Mouse (Mus musculus) thymus, adult 2 months (tissue): ENCODE measurements at regions not wholly inside any gene's neighbourhood (a gene's known extent, or its start where the extent isn't known, plus 50 kb on each side); places are given as distances from the start of the nearest gene placed in this dataset.

ENCODE experiments used
- DNase-seq: peaks from one replicate; pipeline ENCODE4 v3.0.0; 2021
- H3K27ac ChIP-seq: fragments of 200-500 bp; 2 replicates; pipeline ENCODE4 v1.5.1; 2012; ENCODE audit warnings: low read length, control low read depth; ENCODE audit not compliant: control insufficient read depth, insufficient read depth
- H3K27me3 ChIP-seq: fragments of 200-500 bp; 2 replicates; pipeline ENCODE4 v1.6.1; 2012; ENCODE audit warnings: mild to moderate bottlenecking, low read length, moderate library complexity, mixed read lengths; ENCODE audit not compliant: control insufficient read depth, insufficient read depth
- H3K36me3 ChIP-seq: fragments of 200-500 bp; 2 replicates; pipeline ENCODE4 v1.6.1; 2012; ENCODE audit warnings: mild to moderate bottlenecking, low read length, moderate library complexity; ENCODE audit not compliant: control insufficient read depth, insufficient read depth
- H3K4me1 ChIP-seq: fragments of 200-500 bp; replicated peaks from 2 replicates; pipeline ENCODE4 v1.6.1; 2012; ENCODE audit warnings: low read length; ENCODE audit not compliant: control insufficient read depth, insufficient read depth
- H3K4me3 ChIP-seq: fragments of 200-500 bp; 2 replicates; pipeline ENCODE4 v1.5.1; 2012; ENCODE audit warnings: mild to moderate bottlenecking, low read length, control low read depth, moderate library complexity; ENCODE audit not compliant: control insufficient read depth, insufficient read depth
- CTCF ChIP-seq: fragments of 200-500 bp; IDR thresholded peaks from 2 replicates; pipeline ENCODE4 v1.5.1; 2012; ENCODE audit warnings: mild to moderate bottlenecking, control low read depth, low read length, moderate library complexity, borderline replicate concordance; ENCODE audit not compliant: control insufficient read depth, poor library complexity, insufficient read depth; ENCODE audit errors: extremely low read depth
- POLR2A ChIP-seq: fragments of 200-500 bp; IDR thresholded peaks from 2 replicates; pipeline ENCODE4 v1.6.1; 2012; ENCODE audit warnings: mild to moderate bottlenecking, low read length, control low read depth, moderate library complexity; ENCODE audit not compliant: control insufficient read depth, poor library complexity, insufficient read depth; ENCODE audit errors: extremely low read depth
- WGBS: fragments of 180-500 bp; shearing (Covaris S2); methylation state at CpG from one replicate; pipeline ENCODE4 v1.1.7; 2018; 5-methylcytosine and 5-hydroxymethylcytosine counted together

- no peaks in the 10 kb centered on the region for H3K27me3 ChIP-seq
- WGBS = 45% methylated on average over 3 of the region's 3 CpGs
- H3K4me1 ChIP-seq = no peaks in the 10 kb centered on the region
- no peak for DNase-seq
- TF ChIP-seq CTCF (no peak), POLR2A (no peak)
- no peak overlapping the region for H3K4me3 ChIP-seq
- no peaks in the 10 kb centered on the region for H3K36me3 ChIP-seq
- H3K27ac ChIP-seq = no peak overlapping the region
These were observed 90.1 kb downstream of the Tmem17 start for GRCm38 (mm10) chr11:22601977-22602376.

GRCm38 (mm10) chr11:22602610-22603009, 90.7 kb downstream of the Tmem17 start:
- Histone ChIP-seq H3K27ac (no peak overlapping the region), H3K27me3 (no peaks in the 10 kb centered on the region), H3K4me1 (no peaks in the 10 kb centered on the region), H3K36me3 (no peaks in the 10 kb centered on the region), H3K4me3 (no peak overlapping the region)
- WGBS = 91% methylated on average over 3 of the region's 3 CpGs
- DNase-seq = no peak
- TF ChIP-seq CTCF (no peak), POLR2A (no peak)

- no peak overlapping the region for H3K4me3 ChIP-seq
- no peak overlapping the region for H3K27ac ChIP-seq
- no peak for TF ChIP-seq CTCF
- no peak for TF ChIP-seq POLR2A
- no peaks in the 10 kb centered on the region for H3K36me3 ChIP-seq
- no peak for DNase-seq
- no peaks in the 10 kb centered on the region for H3K4me1 ChIP-seq
- no peaks in the 10 kb centered on the region for H3K27me3 ChIP-seq
- WGBS = 100% methylated on average over 1 of the region's 1 CpGs
These were observed 91.5 kb downstream of the Tmem17 start for GRCm38 (mm10) chr11:22603397-22603796.

- Histone ChIP-seq H3K4me1 (no peaks in the 10 kb centered on the region), H3K36me3 (no peaks in the 10 kb centered on the region), H3K27me3 (no peaks in the 10 kb centered on the region), H3K4me3 (no peak overlapping the region), H3K27ac (no peak overlapping the region)
- 73% methylated on average over 4 of the region's 4 CpGs for WGBS
- DNase-seq = no peak
- TF ChIP-seq CTCF = no peak
- TF ChIP-seq POLR2A = no peak
These were observed 94.5 kb downstream of the Tmem17 start for GRCm38 (mm10) chr11:22606380-22606779.

- TF ChIP-seq CTCF (no peak), POLR2A (no peak)
- no peak for DNase-seq
- H3K4me1 ChIP-seq = no peaks in the 10 kb centered on the region
- no peaks in the 10 kb centered on the region for H3K27me3 ChIP-seq
- no peak overlapping the region for H3K27ac ChIP-seq
- H3K36me3 ChIP-seq = no peaks in the 10 kb centered on the region
- 90% methylated on average over 5 of the region's 5 CpGs for whole genome bisulfite sequencing
- no peak overlapping the region for H3K4me3 ChIP-seq
These were observed 95.8 kb downstream of the Tmem17 start for GRCm38 (mm10) chr11:22607645-22608044.

GRCm38 (mm10) chr11:22608945-22609344, 97.1 kb downstream of the Tmem17 start:
- H3K36me3 ChIP-seq = no peaks in the 10 kb centered on the region
- H3K4me3 ChIP-seq = no peak overlapping the region
- no peak for TF ChIP-seq CTCF
- TF ChIP-seq POLR2A = no peak
- no peak for DNase-seq
- no peak overlapping the region for H3K27ac ChIP-seq
- no peaks in the 10 kb centered on the region for H3K27me3 ChIP-seq
- no peaks in the 10 kb centered on the region for H3K4me1 ChIP-seq

GRCm38 (mm10) chr11:22610433-22611101, 98.7 kb downstream of the Tmem17 start:
- TF ChIP-seq CTCF (no peak), POLR2A (no peak)
- Histone ChIP-seq H3K4me1 (no peaks in the 10 kb centered on the region), H3K27ac (no peak overlapping the region), H3K4me3 (no peak overlapping the region), H3K27me3 (no peaks in the 10 kb centered on the region), H3K36me3 (no peaks in the 10 kb centered on the region)
- no peak for DNase-seq
- 38% methylated on average over 12 of the region's 12 CpGs for WGBS
